Comparison of ENCODE assay signal across 10 mouse cellular contexts in genomic region chr19:15299474-15299873, GRCm38 (mm10).
DNase-seq lines count a peak whose midpoint lies in the region; ATAC-seq and TF ChIP-seq lines count a peak whose summit lies in the region.
"Had no signal": no experiment of that assay in that cellular context is flagged by ENCODE, and none has a peak within 500 bp of the region (broad histone marks: within the 10 kb centered on the region; RNA-seq: fewer than 3 reads in every experiment).

No protein-coding gene starts in this region.

- ATAC-seq in lung, embryonic 14.5 days (ENCODE audit: insufficient read depth) = no peak

- H3K9me3 ChIP-seq in lung, embryonic 14.5 days (ENCODE audit: low read depth, low read length) = no peaks in the 10 kb centered on the region
- H3K9me3 ChIP-seq: liver, embryonic 15.5 days had no signal

- no peak overlapping the region for H3K4me3 ChIP-seq in lung, embryonic 14.5 days (ENCODE audit: low read depth, low read length)
- no peak overlapping the region for H3K4me3 ChIP-seq in lung, adult 2 months (replicated peaks; ENCODE audit: extremely low read depth, low read depth, low read length)
- H3K4me3 ChIP-seq: liver, embryonic 15.5 days had no signal

- TF ChIP-seq CTCF in lung, embryonic 14.5 days (IDR thresholded peaks at IDR 0.05; ENCODE audit: low read depth) = peak; percentile 54
- TF ChIP-seq CTCF in lung, adult 2 months (IDR thresholded peaks at IDR 0.05; ENCODE audit: insufficient read depth, low read length) = no peak

- no peaks in the 10 kb centered on the region for H3K4me1 ChIP-seq in lung, embryonic 14.5 days (ENCODE audit: insufficient read depth)
- no peaks in the 10 kb centered on the region for H3K4me1 ChIP-seq in lung, adult 2 months (ENCODE audit: control insufficient read depth, insufficient read depth, low read length)
- H3K4me1 ChIP-seq: liver, embryonic 15.5 days had no signal

- H3K36me3 ChIP-seq in lung, embryonic 14.5 days (ENCODE audit: insufficient read depth) = no peaks in the 10 kb centered on the region
- H3K36me3 ChIP-seq: liver, embryonic 15.5 days had no signal

- 30% methylated on average over 6 of the region's 6 CpGs for WGBS in lung, embryonic 14.5 days
- WGBS in lung, adult 2 months = 32% methylated on average over 6 of the region's 6 CpGs

- DNase-seq in gastrocnemius, postnatal 10 days = peak; percentile 4
- no peak for DNase-seq in gastrocnemius, adult 8-10 months (ENCODE audit: low spot score in 2 of 2)
- peak; percentile 63 for DNase-seq in lung, embryonic 14.5 days
- no peak for DNase-seq in lung, adult 2 months
- peak; percentile 34 for DNase-seq in ZHBTc4 (ENCODE audit: low read depth, low spot score)
- peak; percentile 2 for DNase-seq in lung, postnatal 36 days
- no peak for DNase-seq in adipocyte (ENCODE audit: low spot score)
- DNase-seq in left cerebral cortex, adult 9 months (ENCODE audit: low spot score in 2 of 2) = no peak
- DNase-seq: kidney, adult 9 months had no signal

- peak overlapping the region; percentile 19; the same call in 1 of the 2 replicates for H3K4me2 ChIP-seq in lung, embryonic 14.5 days
- H3K4me2 ChIP-seq: liver, embryonic 15.5 days had no signal

- H3K27ac ChIP-seq in lung, embryonic 14.5 days (ENCODE audit: low read depth) = no peak overlapping the region
- H3K27ac ChIP-seq: liver, embryonic 15.5 days had no signal

- TF ChIP-seq POLR2A in lung, adult 2 months (IDR thresholded peaks at IDR 0.05; ENCODE audit: borderline replicate concordance, extremely low read depth, low read depth, low read length) = no peak

- no peaks in the 10 kb centered on the region for H3K27me3 ChIP-seq in lung, embryonic 14.5 days (ENCODE audit: insufficient read depth, low read length)
- H3K27me3 ChIP-seq: liver, embryonic 15.5 days had no signal

- no peak overlapping the region for H3K9ac ChIP-seq in lung, embryonic 14.5 days
- H3K9ac ChIP-seq: liver, embryonic 15.5 days had no signal

Comparison
In these comparisons a context has a peak if more than half of its experiments do, and no peak if none do; other contexts are left out.
1. DNase-seq: peak in gastrocnemius, postnatal 10 days (single experiment), lung, embryonic 14.5 days (single experiment), ZHBTc4 (single experiment) and lung, postnatal 36 days (single experiment); none in gastrocnemius, adult 8-10 months (0 of 2), lung, adult 2 months (single experiment), adipocyte (single experiment) and left cerebral cortex, adult 9 months (0 of 2).